Mouse (Mus musculus) liver, adult 2 months (tissue): ENCODE results near the gene Ripply3. TPM values are rescaled to one million over a fixed set of nuclear protein-coding genes. Genes with fewer than 3 reads are reported as not detected.
"Not testable (repeated sequence)": the region's sequence is repeated elsewhere in the genome, so short reads cannot be mapped to it uniquely, and the experiment has no call there.

Experiments used
- DNase-seq: peaks from one replicate; pipeline ENCODE4 v3.0.0-alpha.2; 2011; ENCODE audit warnings: low read depth, low spot score; ENCODE audit errors: extremely low read depth
- H3K27ac ChIP-seq: fragments of 200-500 bp; replicated peaks from 2 replicates; pipeline ENCODE4 v1.5.1; 2012; ENCODE audit warnings: low read depth, mild to moderate bottlenecking, control low read depth, inconsistent platforms, low read length; ENCODE audit not compliant: insufficient read depth
- H3K27me3 ChIP-seq: fragments of 200-500 bp; 2 replicates; pipeline ENCODE4 v1.6.1; 2012; ENCODE audit warnings: mild to moderate bottlenecking, moderate library complexity, low read length, inconsistent platforms; ENCODE audit not compliant: control insufficient read depth, insufficient read depth
- H3K36me3 ChIP-seq: fragments of 200-500 bp; 2 replicates; pipeline ENCODE4 v1.6.1; 2012; ENCODE audit warnings: low read length, inconsistent platforms; ENCODE audit not compliant: control insufficient read depth, insufficient read depth
- H3K4me1 ChIP-seq: fragments of 200-500 bp; 2 replicates; pipeline ENCODE4 v1.6.1; 2011; ENCODE audit warnings: low read length; ENCODE audit not compliant: control insufficient read depth, insufficient read depth
- H3K4me3 ChIP-seq: fragments of 200-500 bp; 2 replicates; pipeline ENCODE4 v1.5.1; 2011; ENCODE audit warnings: low read depth, mild to moderate bottlenecking, control low read depth, low read length, moderate library complexity; ENCODE audit not compliant: insufficient read depth
- H3K79me2 ChIP-seq: fragments of 200-500 bp; 2 replicates; pipeline ENCODE4 v1.6.1; 2012; ENCODE audit warnings: inconsistent platforms, mild to moderate bottlenecking, low read length, moderate library complexity; ENCODE audit not compliant: control insufficient read depth, insufficient read depth
- H3K9ac ChIP-seq: fragments of 200-500 bp; 2 replicates; pipeline ENCODE4 v1.6.1; 2012; ENCODE audit warnings: low read depth, mild to moderate bottlenecking, control low read depth, inconsistent platforms, low read length
- CTCF ChIP-seq: fragments of 200-500 bp; IDR thresholded peaks from 2 replicates; pipeline ENCODE4 v1.5.1; 2011; ENCODE audit warnings: low read depth, low read length, control low read depth
- POLR2A ChIP-seq: fragments of 200-500 bp; IDR thresholded peaks from 2 replicates; pipeline ENCODE4 v1.6.1; 2011; ENCODE audit warnings: low read length, control low read depth; ENCODE audit not compliant: insufficient read depth; ENCODE audit errors: extremely low read depth
- WGBS: fragments of 180-500 bp; shearing (Covaris S2); methylation state at CpG from one replicate; pipeline ENCODE4 v1.1.7; 2018; 5-methylcytosine and 5-hydroxymethylcytosine counted together
- polyA plus RNA-seq: library from polyadenylated mRNA; depleted of rRNA; stranded (reverse); fragments of >200 nt; gene quantifications from 2 replicates; pipeline ENCODE4 v1.2.3, GENCODE M21; 2012
- total RNA-seq: library from RNA; depleted of rRNA; stranded (reverse); fragments of >200 nt; gene quantifications from 2 replicates; pipeline ENCODE4 v1.2.3, GENCODE M21; 2014

Ripply3 gene
- total and polyA plus RNA-seq, 2 experiments, result 0.74 to 0.99 TPM

- TF ChIP-seq POLR2A, result no peak
- TF ChIP-seq CTCF, result no peak
- H3K27me3 ChIP-seq, result no peaks in the 10 kb centered on the region
- WGBS, result 86% methylated on average over 9 of the region's 9 CpGs
- no peak overlapping the region for H3K4me3 ChIP-seq
- no peak for DNase-seq
- no peak overlapping the region for H3K27ac ChIP-seq
- H3K79me2 ChIP-seq, result no peaks in the 10 kb centered on the region
- H3K9ac ChIP-seq, result no peak overlapping the region
- H3K4me1 ChIP-seq, result peaks cover 3% of the 10 kb centered on the region; the same call in 1 of the 2 replicates
- no peaks in the 10 kb centered on the region for H3K36me3 ChIP-seq
Observed at GRCm38 (mm10) chr16:94331233-94331885, 3.1 kb downstream of the Ripply3 start.

GRCm38 (mm10) chr16:94331886-94332252 lies 3.6 kb downstream of the Ripply3 start:
- peaks cover 3% of the 10 kb centered on the region; the same call in 1 of the 2 replicates for H3K4me1 ChIP-seq
- H3K9ac ChIP-seq, result no peak overlapping the region
- no peak overlapping the region for H3K27ac ChIP-seq
- DNase-seq, result peak; percentile 46
- H3K79me2 ChIP-seq, result no peaks in the 10 kb centered on the region
- 61% methylated on average over 5 of the region's 5 CpGs for WGBS
- no peaks in the 10 kb centered on the region for H3K27me3 ChIP-seq
- H3K36me3 ChIP-seq, result no peaks in the 10 kb centered on the region
- peak; percentile 91 for TF ChIP-seq CTCF
- no peak for TF ChIP-seq POLR2A
- no peak overlapping the region for H3K4me3 ChIP-seq

GRCm38 (mm10) chr16:94335656-94336055 lies 7.4 kb downstream of the Ripply3 start:
- no peaks in the 10 kb centered on the region for H3K79me2 ChIP-seq
- H3K4me3 ChIP-seq, result no peak overlapping the region
- 76% methylated on average over 5 of the region's 5 CpGs for WGBS
- H3K27ac ChIP-seq, result no peak overlapping the region
- H3K9ac ChIP-seq, result no peak overlapping the region
- DNase-seq, result no peak
- no peaks in the 10 kb centered on the region for H3K4me1 ChIP-seq
- no peaks in the 10 kb centered on the region for H3K27me3 ChIP-seq
- TF ChIP-seq CTCF (no peak), POLR2A (no peak)
- no peaks in the 10 kb centered on the region for H3K36me3 ChIP-seq

- not testable (repeated sequence) for H3K9ac ChIP-seq, H3K36me3 ChIP-seq, H3K27me3 ChIP-seq, H3K79me2 ChIP-seq, H3K4me1 ChIP-seq, H3K27ac ChIP-seq, H3K4me3 ChIP-seq, DNase-seq
- WGBS, result 93% methylated on average over 22 of the region's 22 CpGs
Observed at GRCm38 (mm10) chr16:94339164-94340160, 11.2 kb downstream of the Ripply3 start.

- no peak overlapping the region for H3K27ac ChIP-seq
- H3K27me3 ChIP-seq, result no peaks in the 10 kb centered on the region
- no peaks in the 10 kb centered on the region for H3K79me2 ChIP-seq
- TF ChIP-seq CTCF (no peak), POLR2A (no peak)
- peaks cover 6% of the 10 kb centered on the region; the same call in 1 of the 2 replicates for H3K4me1 ChIP-seq
- no peak overlapping the region for H3K9ac ChIP-seq
- H3K36me3 ChIP-seq, result no peaks in the 10 kb centered on the region
- H3K4me3 ChIP-seq, result no peak overlapping the region
- WGBS, result 67% methylated on average over 1 of the region's 1 CpGs
- no peak for DNase-seq
Observed at GRCm38 (mm10) chr16:94345733-94346132, 17.5 kb downstream of the Ripply3 start.
